Mouse (Mus musculus): ENCODE results near the gene Epc2. TPM values are rescaled to one million over a fixed set of nuclear protein-coding genes. Genes with fewer than 3 reads are reported as not detected.
A peak's percentile ranks its signal among the peaks of the same experiment; 100 is the strongest.

Epc2 gene
- total RNA-seq (2012; rRNA removed), result 27.5 and 27.6 TPM in 2 replicates

GRCm38 (mm10) chr2:49450931-49451636 lies at the start of gene Epc2:
TSS of gene Epc2 (plus strand) at chr2:49451486.
- Histone ChIP-seq H3K9ac (ENCODE audit: insufficient read depth, low read depth, low read length, poor library complexity, severe bottlenecking) (peak within 1 kb of the TSS; percentile 99), H3K4me3 (ENCODE audit: insufficient read depth in 1 of 2, low read depth in 1 of 2, low read length in 2 of 2, poor library complexity in 1 of 2, severe bottlenecking in 1 of 2) (peak within 1 kb of the TSS; percentile 58 to 97), H3K36me3 (ENCODE audit: control insufficient read depth, insufficient read depth, low read length, poor library complexity, severe bottlenecking) (no peaks in the 10 kb centered on the region), H3K27ac (ENCODE audit: insufficient read depth, low read depth, low read length, poor library complexity, severe bottlenecking) (peak within 1 kb of the TSS; percentile 98), H3K9me3 (ENCODE audit: control insufficient read depth, insufficient read depth, low read depth, low read length) (no peaks in the 10 kb centered on the region), H3K4me1 (ENCODE audit: control insufficient read depth in 2 of 2, insufficient read depth in 2 of 2, low read length in 2 of 2, poor library complexity in 1 of 2) (peaks cover 0 to 3% of the 10 kb centered on the region in 2 experiments; a peak in 2 of 4 replicates)
- peak; percentile 42 for DNase-seq (ENCODE audit: low read depth, low spot score)
- TF ChIP-seq HCFC1 (IDR thresholded peaks at IDR 0.05; ENCODE audit: borderline replicate concordance, insufficient read depth, low read length), result peak; percentile 70; the same call in 1 of the 2 replicates
- TF ChIP-seq CHD2 (IDR thresholded peaks at IDR 0.05; ENCODE audit: low read depth, low read length), result no peak
- in situ Hi-C loops (cut with MboI; ENCODE audit: low sequenced_read_pairs in 2 of 2, unreplicated experiment in 2 of 2), result no loop called here

GRCm38 (mm10) chr2:49405954-49406353 lies 45.3 kb upstream of the Epc2 start:
- Histone ChIP-seq H3K9me3 (ENCODE audit: control insufficient read depth, insufficient read depth, low read depth, low read length) (no peaks in the 10 kb centered on the region), H3K36me3 (ENCODE audit: control insufficient read depth, insufficient read depth, low read length, poor library complexity, severe bottlenecking) (no peaks in the 10 kb centered on the region), H3K4me3 (ENCODE audit: insufficient read depth in 1 of 2, low read depth in 1 of 2, low read length in 2 of 2, poor library complexity in 1 of 2, severe bottlenecking in 1 of 2) (no peak overlapping the region), H3K9ac (ENCODE audit: insufficient read depth, low read depth, low read length, poor library complexity, severe bottlenecking) (no peak overlapping the region), H3K4me1 (ENCODE audit: control insufficient read depth in 2 of 2, insufficient read depth in 2 of 2, low read length in 2 of 2, poor library complexity in 1 of 2) (no peaks in the 10 kb centered on the region), H3K27ac (ENCODE audit: insufficient read depth, low read depth, low read length, poor library complexity, severe bottlenecking) (no peak overlapping the region)
- DNase-seq (ENCODE audit: low read depth, low spot score), result no peak
- TF ChIP-seq HCFC1 (IDR thresholded peaks at IDR 0.05; ENCODE audit: borderline replicate concordance, insufficient read depth, low read length) (no peak), CHD2 (IDR thresholded peaks at IDR 0.05; ENCODE audit: low read depth, low read length) (no peak), ZNF384 (IDR thresholded peaks at IDR 0.05; ENCODE audit: low read depth, low read length) (no peak), ZC3H11A (IDR thresholded peaks at IDR 0.05; ENCODE audit: borderline replicate concordance, low read depth, low read length) (no peak), MAFK (IDR thresholded peaks at IDR 0.05; ENCODE audit: insufficient read depth, low read depth, low read length) (no peak)
- in situ Hi-C loops (cut with MboI; ENCODE audit: low sequenced_read_pairs in 2 of 2, unreplicated experiment in 2 of 2), result no loop called here

DNA sequence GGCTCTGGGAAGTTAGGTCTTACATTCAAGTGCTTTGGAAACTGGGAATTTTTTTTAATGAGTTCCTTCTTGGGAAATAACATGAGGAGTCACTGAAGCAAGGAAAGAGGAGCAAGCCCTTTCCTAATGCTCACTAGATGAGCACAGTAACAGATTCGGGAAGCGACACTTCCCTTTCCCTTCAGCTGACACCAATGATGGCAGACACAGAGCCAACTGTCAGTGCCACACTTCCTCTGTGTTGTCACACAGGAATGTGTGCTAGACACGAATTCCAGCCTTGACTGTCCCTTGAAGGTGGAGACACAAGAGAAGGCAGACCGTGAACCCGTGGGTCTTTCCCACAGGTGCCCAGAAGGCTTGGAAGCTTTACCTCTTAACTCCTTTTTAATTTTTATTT lies 39.6 kb upstream of the Epc2 start:
- Histone ChIP-seq H3K4me1 (ENCODE audit: control insufficient read depth in 2 of 2, insufficient read depth in 2 of 2, low read length in 2 of 2, poor library complexity in 1 of 2) (no peaks in the 10 kb centered on the region), H3K9ac (ENCODE audit: insufficient read depth, low read depth, low read length, poor library complexity, severe bottlenecking) (no peak overlapping the region), H3K27ac (ENCODE audit: insufficient read depth, low read depth, low read length, poor library complexity, severe bottlenecking) (no peak overlapping the region), H3K4me3 (ENCODE audit: insufficient read depth in 1 of 2, low read depth in 1 of 2, low read length in 2 of 2, poor library complexity in 1 of 2, severe bottlenecking in 1 of 2) (no peak overlapping the region), H3K36me3 (ENCODE audit: control insufficient read depth, insufficient read depth, low read length, poor library complexity, severe bottlenecking) (no peaks in the 10 kb centered on the region), H3K9me3 (ENCODE audit: control insufficient read depth, insufficient read depth, low read depth, low read length) (no peaks in the 10 kb centered on the region)
- DNase-seq (ENCODE audit: low read depth, low spot score), result no peak
- TF ChIP-seq CHD2 (IDR thresholded peaks at IDR 0.05; ENCODE audit: low read depth, low read length), result no peak
- TF ChIP-seq ZNF384 (IDR thresholded peaks at IDR 0.05; ENCODE audit: low read depth, low read length), result no peak
- no peak for TF ChIP-seq ZC3H11A (IDR thresholded peaks at IDR 0.05; ENCODE audit: borderline replicate concordance, low read depth, low read length)
- no peak for TF ChIP-seq HCFC1 (IDR thresholded peaks at IDR 0.05; ENCODE audit: borderline replicate concordance, insufficient read depth, low read length)
- TF ChIP-seq MAFK (IDR thresholded peaks at IDR 0.05; ENCODE audit: insufficient read depth, low read depth, low read length), result no peak
- in situ Hi-C loops (cut with MboI; ENCODE audit: low sequenced_read_pairs in 2 of 2, unreplicated experiment in 2 of 2), result no loop called here

DNA sequence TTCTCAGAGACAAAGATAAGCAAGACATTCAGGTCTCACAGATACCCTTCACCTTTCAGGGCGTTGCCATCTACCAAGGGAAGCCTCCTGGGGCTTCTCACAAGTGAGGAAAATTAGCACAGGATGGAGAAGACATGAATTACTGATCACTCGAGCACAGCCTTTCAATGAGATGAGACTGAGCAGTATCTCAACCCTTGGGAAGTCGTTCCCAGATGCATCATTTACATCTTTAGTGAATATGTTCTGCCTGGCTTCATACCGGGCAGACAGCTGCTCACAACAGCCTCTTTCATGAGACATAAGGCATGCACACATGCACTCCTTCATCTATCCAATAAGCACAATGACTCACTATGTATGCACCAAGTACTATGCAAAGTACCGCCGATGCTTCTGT lies 38.7 kb upstream of the Epc2 start:
- no peaks in the 10 kb centered on the region for H3K4me1 ChIP-seq (ENCODE audit: control insufficient read depth in 2 of 2, insufficient read depth in 2 of 2, low read length in 2 of 2, poor library complexity in 1 of 2)
- in situ Hi-C loops (cut with MboI; ENCODE audit: low sequenced_read_pairs in 2 of 2, unreplicated experiment in 2 of 2), result no loop called here
- H3K9ac ChIP-seq (ENCODE audit: insufficient read depth, low read depth, low read length, poor library complexity, severe bottlenecking), result no peak overlapping the region
- H3K4me3 ChIP-seq (ENCODE audit: insufficient read depth in 1 of 2, low read depth in 1 of 2, low read length in 2 of 2, poor library complexity in 1 of 2, severe bottlenecking in 1 of 2), result no peak overlapping the region
- no peaks in the 10 kb centered on the region for H3K9me3 ChIP-seq (ENCODE audit: control insufficient read depth, insufficient read depth, low read depth, low read length)
- no peak overlapping the region for H3K27ac ChIP-seq (ENCODE audit: insufficient read depth, low read depth, low read length, poor library complexity, severe bottlenecking)
- no peaks in the 10 kb centered on the region for H3K36me3 ChIP-seq (ENCODE audit: control insufficient read depth, insufficient read depth, low read length, poor library complexity, severe bottlenecking)
- DNase-seq (ENCODE audit: low read depth, low spot score), result no peak
- TF ChIP-seq HCFC1 (IDR thresholded peaks at IDR 0.05; ENCODE audit: borderline replicate concordance, insufficient read depth, low read length) (no peak), ZC3H11A (IDR thresholded peaks at IDR 0.05; ENCODE audit: borderline replicate concordance, low read depth, low read length) (no peak), CHD2 (IDR thresholded peaks at IDR 0.05; ENCODE audit: low read depth, low read length) (no peak), MAFK (IDR thresholded peaks at IDR 0.05; ENCODE audit: insufficient read depth, low read depth, low read length) (no peak), ZNF384 (IDR thresholded peaks at IDR 0.05; ENCODE audit: low read depth, low read length) (no peak)

Data from ES-E14 (cell line).